Mouse (Mus musculus) kidney, adult 2 months (tissue): ENCODE results near the gene Mpo. TPM values are rescaled to one million over a fixed set of nuclear protein-coding genes. Genes with fewer than 3 reads are reported as not detected.

Experiments
- DNase-seq: peaks from one replicate; pipeline ENCODE4 v3.0.0; 2021
- H3K27ac ChIP-seq: fragments of 200-500 bp; 2 replicates; pipeline ENCODE4 v1.5.1; 2012; ENCODE audit warnings: low read depth, low read length, control low read depth, inconsistent platforms; ENCODE audit not compliant: insufficient read depth
- H3K27me3 ChIP-seq: fragments of 200-500 bp; replicated peaks from 2 replicates; pipeline ENCODE4 v1.6.1; 2012; ENCODE audit warnings: mild to moderate bottlenecking, moderate library complexity, low read length, inconsistent platforms; ENCODE audit not compliant: control insufficient read depth, insufficient read depth
- H3K36me3 ChIP-seq: fragments of 200-500 bp; 2 replicates; pipeline ENCODE4 v1.6.1; 2012; ENCODE audit warnings: mild to moderate bottlenecking, moderate library complexity, low read length, inconsistent platforms; ENCODE audit not compliant: control insufficient read depth, insufficient read depth
- H3K4me1 ChIP-seq: fragments of 200-500 bp; 2 replicates; pipeline ENCODE4 v1.6.1; 2011; ENCODE audit warnings: low read length; ENCODE audit not compliant: control insufficient read depth, insufficient read depth
- H3K4me3 ChIP-seq: fragments of 200-500 bp; 2 replicates; pipeline ENCODE4 v1.5.1; 2011; ENCODE audit warnings: mild to moderate bottlenecking, low read depth, low read length, control low read depth; ENCODE audit not compliant: insufficient read depth
- CTCF ChIP-seq: fragments of 200-500 bp; conservative IDR thresholded peaks from 2 replicates; pipeline ENCODE4 v1.5.1; 2011; ENCODE audit warnings: low read depth, mild to moderate bottlenecking, control low read depth, low read length, moderate library complexity, mixed read lengths; ENCODE audit not compliant: insufficient read depth, insufficient read length
- POLR2A ChIP-seq: fragments of 200-500 bp; IDR thresholded peaks from one replicate; pipeline ENCODE4 v1.6.1; 2011; ENCODE audit warnings: low read depth, low read length, control low read depth
- WGBS: fragments of 180-500 bp; shearing (Covaris S2); methylation state at CpG from one replicate; pipeline ENCODE4 v1.1.7; 2018; 5-methylcytosine and 5-hydroxymethylcytosine counted together
- polyA plus RNA-seq: library from polyadenylated mRNA; depleted of rRNA; stranded (reverse); fragments of >200 nt; gene quantifications from 2 replicates; pipeline ENCODE4 v1.2.3, GENCODE M21; 2012

The Mpo gene
- polyA plus RNA-seq, 1 experiment = 0.05 TPM

GRCm38 (mm10) chr11:87772354-87772753 lies 21.0 kb upstream of the Mpo start:
- Histone ChIP-seq H3K36me3 (no peaks in the 10 kb centered on the region), H3K4me1 (no peaks in the 10 kb centered on the region), H3K27me3 (no peaks in the 10 kb centered on the region), H3K27ac (no peak overlapping the region), H3K4me3 (no peak overlapping the region)
- no peak for TF ChIP-seq CTCF
- no peak for TF ChIP-seq POLR2A
- DNase-seq = no peak
- 88% methylated on average over 3 of the region's 3 CpGs for WGBS

GRCm38 (mm10) chr11:87778100-87778765 lies 15.1 kb upstream of the Mpo start:
- peak; percentile 90 for DNase-seq
- Histone ChIP-seq H3K27me3 (no peaks in the 10 kb centered on the region), H3K36me3 (no peaks in the 10 kb centered on the region), H3K4me3 (peak overlapping the region; percentile 49), H3K27ac (peak overlapping the region; percentile 55), H3K4me1 (no peaks in the 10 kb centered on the region)
- peak; percentile 38 for TF ChIP-seq POLR2A
- TF ChIP-seq CTCF = no peak
- WGBS = 4% methylated on average over 32 of the region's 32 CpGs

DNA sequence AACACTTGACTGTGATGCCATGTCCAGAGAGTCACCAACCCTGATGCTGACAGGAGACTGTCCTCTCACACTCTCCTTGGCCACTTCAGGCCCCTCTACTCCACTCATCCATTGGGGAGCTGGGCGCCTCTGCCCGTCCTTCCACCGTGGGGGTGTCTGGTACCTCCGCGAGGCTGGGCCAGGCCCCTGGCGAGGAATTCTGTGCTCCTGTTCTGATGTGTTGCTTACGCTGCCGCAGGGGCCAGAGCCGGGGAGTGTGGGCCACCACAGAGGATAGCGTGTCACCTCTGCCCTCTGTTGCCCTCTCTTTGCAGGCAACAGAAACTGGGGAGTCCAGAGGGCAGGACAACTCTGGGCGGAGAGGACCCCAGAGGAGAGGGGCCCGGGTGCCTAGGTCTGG lies 14.5 kb upstream of the Mpo start:
- H3K27me3 ChIP-seq = no peaks in the 10 kb centered on the region
- peak overlapping the region; percentile 49; the same call in 1 of the 2 replicates for H3K4me3 ChIP-seq
- WGBS = 44% methylated on average over 12 of the region's 12 CpGs
- no peak for DNase-seq
- no peaks in the 10 kb centered on the region for H3K36me3 ChIP-seq
- H3K4me1 ChIP-seq = no peaks in the 10 kb centered on the region
- TF ChIP-seq POLR2A (no peak), CTCF (no peak)
- no peak overlapping the region for H3K27ac ChIP-seq

GRCm38 (mm10) chr11:87779392-87779791 lies 14.0 kb upstream of the Mpo start:
- TF ChIP-seq POLR2A (no peak), CTCF (no peak)
- Histone ChIP-seq H3K27ac (no peak overlapping the region), H3K36me3 (no peaks in the 10 kb centered on the region), H3K4me3 (no peak overlapping the region), H3K27me3 (no peaks in the 10 kb centered on the region), H3K4me1 (no peaks in the 10 kb centered on the region)
- no peak for DNase-seq
- 82% methylated on average over 4 of the region's 4 CpGs for WGBS

DNA sequence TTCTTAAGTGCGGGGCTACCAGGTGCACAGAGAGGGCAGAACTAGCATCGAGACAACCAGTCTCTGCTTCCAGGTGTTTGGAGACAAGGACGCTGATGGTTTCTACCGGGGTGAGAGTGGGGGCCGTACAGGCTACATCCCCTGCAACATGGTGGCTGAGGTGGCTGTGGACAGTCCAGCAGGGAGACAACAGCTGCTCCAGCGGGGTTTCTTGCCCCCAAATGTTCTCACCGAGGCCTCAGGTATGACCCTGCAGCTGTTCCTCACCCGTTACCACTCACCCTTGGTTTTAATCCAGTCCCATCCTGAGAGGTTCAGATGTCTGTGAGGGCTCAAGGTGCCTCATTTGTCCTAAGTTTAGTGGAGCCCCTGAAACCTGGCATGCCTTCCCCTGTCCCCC lies 13.3 kb upstream of the Mpo start:
- no peak for DNase-seq
- Histone ChIP-seq H3K4me1 (no peaks in the 10 kb centered on the region), H3K36me3 (no peaks in the 10 kb centered on the region), H3K4me3 (no peak overlapping the region), H3K27ac (no peak overlapping the region), H3K27me3 (no peaks in the 10 kb centered on the region)
- WGBS = 80% methylated on average over 8 of the region's 8 CpGs
- TF ChIP-seq POLR2A (no peak), CTCF (no peak)

- WGBS = 85% methylated on average over 6 of the region's 6 CpGs
- no peak for TF ChIP-seq POLR2A
- TF ChIP-seq CTCF = no peak
- Histone ChIP-seq H3K36me3 (no peaks in the 10 kb centered on the region), H3K4me1 (no peaks in the 10 kb centered on the region), H3K27ac (no peak overlapping the region), H3K27me3 (no peaks in the 10 kb centered on the region), H3K4me3 (no peak overlapping the region)
- no peak for DNase-seq
These were observed 3.3 kb upstream of the Mpo start for GRCm38 (mm10) chr11:87790088-87790487.

GRCm38 (mm10) chr11:87801711-87802275 lies 8.4 kb downstream of the Mpo start:
- Histone ChIP-seq H3K27me3 (no peaks in the 10 kb centered on the region), H3K36me3 (no peaks in the 10 kb centered on the region), H3K4me3 (no peak overlapping the region), H3K4me1 (no peaks in the 10 kb centered on the region), H3K27ac (no peak overlapping the region)
- 78% methylated on average over 22 of the region's 22 CpGs for WGBS
- DNase-seq = no peak
- TF ChIP-seq CTCF (no peak), POLR2A (no peak)
